Comparison of ENCODE assay signal across 22 mouse cellular contexts in the genomic region with DNA sequence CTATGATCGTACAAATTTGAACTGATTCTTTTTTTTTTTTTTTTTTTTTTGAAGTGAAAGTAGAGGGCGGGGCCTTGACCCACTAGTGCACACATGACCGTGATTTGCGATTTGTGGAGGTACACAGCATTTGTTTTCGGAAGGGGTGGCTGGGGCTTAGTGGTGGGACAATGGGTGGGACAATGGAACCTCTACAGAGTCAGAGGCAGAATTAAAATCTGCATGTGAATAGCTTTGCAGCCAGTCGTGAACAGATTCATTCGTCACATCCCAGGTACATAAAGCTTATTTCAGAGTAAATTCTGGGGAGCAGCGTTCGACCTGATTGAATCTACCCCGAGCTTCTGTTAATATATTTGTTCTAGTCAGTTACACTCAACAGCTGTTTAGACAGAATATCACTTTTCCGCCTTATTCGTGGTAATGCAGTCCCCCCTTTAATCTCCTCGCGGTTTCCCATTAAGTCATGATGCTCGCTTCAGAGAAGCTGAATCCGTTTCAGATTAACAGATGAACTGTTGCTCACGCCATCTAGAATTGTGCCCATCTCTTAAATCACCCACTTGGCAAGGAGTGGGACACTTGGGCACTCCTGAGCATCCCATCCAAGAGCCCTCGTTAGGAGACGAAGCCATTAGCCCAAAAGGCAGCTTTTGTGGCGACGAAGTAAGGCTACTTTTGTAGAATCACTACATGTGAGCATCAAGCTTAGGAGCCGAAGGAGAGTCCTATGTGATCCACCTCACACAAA.
DNase-seq lines count a peak whose midpoint lies in the region; ATAC-seq and TF ChIP-seq lines count a peak whose summit lies in the region.
"Had no signal": no experiment of that assay in that cellular context is flagged by ENCODE, and none has a peak within 500 bp of the region (broad histone marks: within the 10 kb centered on the region; RNA-seq: fewer than 3 reads in every experiment).

No protein-coding gene starts in this region.

- DNase-seq in embryo, embryonic 11 days, result peak; percentile 26
- no peak for DNase-seq in embryo, embryonic 10 days (ENCODE audit: low spot score)
- peak; percentile 85 for DNase-seq in midbrain, embryonic 11.5 days (ENCODE audit: low spot score, missing footprints)
- no peak for DNase-seq in midbrain, embryonic 10.5 days (ENCODE audit: low spot score)
- DNase-seq in ZHBTc4 (ENCODE audit: low read depth, low spot score), result peak; percentile 18
- no peak for DNase-seq in heart, adult 2 months
- DNase-seq in left cerebral cortex, adult 11 months (ENCODE audit: low spot score), result no peak
- DNase-seq: adrenal gland, adult 2 months; cerebellum, adult 18-20 months; cerebellum, postnatal 25 days; gastrocnemius, adult 2 months; kidney, postnatal 25 days; lung, postnatal 4 days; right cerebral cortex, postnatal 25 days; spleen, adult 18-20 months; thymus, postnatal 25 days had no signal

- peaks cover 6% of the 10 kb centered on the region; the same call in 1 of the 2 replicates for H3K4me1 ChIP-seq in midbrain, embryonic 11.5 days (ENCODE audit: control insufficient read depth, insufficient read depth, low read length)
- peaks cover 10% of the 10 kb centered on the region for H3K4me1 ChIP-seq in midbrain, embryonic 10.5 days
- no peaks in the 10 kb centered on the region for H3K4me1 ChIP-seq in neural tube, embryonic 15.5 days
- H3K4me1 ChIP-seq in heart, adult 2 months (ENCODE audit: control insufficient read depth, insufficient read depth, low read length), result peaks cover 2% of the 10 kb centered on the region; the same call in 1 of the 2 replicates
- H3K4me1 ChIP-seq: hindbrain, embryonic 15.5 days had no signal

- peak; percentile 48; the same call in 1 of the 2 replicates for ATAC-seq in midbrain, embryonic 11.5 days (ENCODE audit: low FRiP score)
- ATAC-seq in neural tube, embryonic 15.5 days (ENCODE audit: low FRiP score), result no peak
- ATAC-seq: intestine, postnatal 0 days; midbrain, embryonic 13.5 days had no signal

- H3K4me3 ChIP-seq in midbrain, embryonic 11.5 days (ENCODE audit: low read depth, low read length), result no peak overlapping the region
- no peak overlapping the region for H3K4me3 ChIP-seq in midbrain, embryonic 10.5 days
- no peak overlapping the region for H3K4me3 ChIP-seq in neural tube, embryonic 15.5 days (replicated peaks)
- H3K4me3 ChIP-seq in heart, adult 2 months, result no peak overlapping the region
- H3K4me3 ChIP-seq: gastrocnemius, adult 2 months; heart, embryonic 10.5 days; hindbrain, embryonic 15.5 days; layer of hippocampus, adult 2 months; midbrain, embryonic 13.5 days had no signal

- WGBS in midbrain, embryonic 11.5 days, result 58% methylated on average over 22 of the region's 22 CpGs
- 69% methylated on average over 22 of the region's 22 CpGs for WGBS in midbrain, embryonic 10.5 days
- 30% methylated on average over 22 of the region's 22 CpGs for WGBS in neural tube, embryonic 15.5 days
- 93% methylated on average over 22 of the region's 22 CpGs for WGBS in heart, adult 2 months

- H3K9ac ChIP-seq in midbrain, embryonic 11.5 days (ENCODE audit: low read length), result no peak overlapping the region
- no peak overlapping the region for H3K9ac ChIP-seq in neural tube, embryonic 15.5 days (replicated peaks)
- no peak overlapping the region for H3K9ac ChIP-seq in heart, adult 2 months (ENCODE audit: low read depth, low read length)
- H3K9ac ChIP-seq: hindbrain, embryonic 15.5 days; midbrain, embryonic 13.5 days had no signal

- intact Hi-C loops in heart, adult 2 months (cut with DNase I), result no loop called here

- no peaks in the 10 kb centered on the region for H3K27me3 ChIP-seq in midbrain, embryonic 11.5 days (ENCODE audit: control insufficient read depth, insufficient read depth, low read length)
- H3K27me3 ChIP-seq in midbrain, embryonic 10.5 days (ENCODE audit: low read depth, poor library complexity, severe bottlenecking), result no peaks in the 10 kb centered on the region
- H3K27me3 ChIP-seq in neural tube, embryonic 15.5 days (replicated peaks), result no peaks in the 10 kb centered on the region
- 0 out of 2 replicates have a peak, but pooled peaks cover 1% of the 10 kb centered on the region for H3K27me3 ChIP-seq in heart, adult 2 months (ENCODE audit: control insufficient read depth, insufficient read depth, low read length)
- H3K27me3 ChIP-seq: hindbrain, embryonic 15.5 days; midbrain, embryonic 13.5 days had no signal

- TF ChIP-seq CTCF in heart, adult 2 months (IDR thresholded peaks at IDR 0.05), result no peak

- no peaks in the 10 kb centered on the region for H3K36me3 ChIP-seq in midbrain, embryonic 11.5 days (ENCODE audit: control insufficient read depth, insufficient read depth, low read length)
- H3K36me3 ChIP-seq in midbrain, embryonic 10.5 days, result no peaks in the 10 kb centered on the region
- H3K36me3 ChIP-seq in neural tube, embryonic 15.5 days, result no peaks in the 10 kb centered on the region
- no peaks in the 10 kb centered on the region for H3K36me3 ChIP-seq in heart, adult 2 months (ENCODE audit: control insufficient read depth, insufficient read depth, low read length)
- H3K36me3 ChIP-seq: heart, embryonic 10.5 days; hindbrain, embryonic 15.5 days; midbrain, embryonic 13.5 days had no signal

- 0 out of 2 replicates have a peak, but pooled peaks cover 2% of the 10 kb centered on the region for H3K9me3 ChIP-seq in midbrain, embryonic 11.5 days (ENCODE audit: control insufficient read depth, low read length)
- no peaks in the 10 kb centered on the region; the same call in 1 of the 2 replicates for H3K9me3 ChIP-seq in midbrain, embryonic 10.5 days (replicated peaks)
- no peaks in the 10 kb centered on the region for H3K9me3 ChIP-seq in neural tube, embryonic 15.5 days (replicated peaks)
- H3K9me3 ChIP-seq: heart, embryonic 10.5 days; hindbrain, embryonic 15.5 days; midbrain, embryonic 13.5 days had no signal

- H3K79me2 ChIP-seq in heart, adult 2 months (replicated peaks; ENCODE audit: control insufficient read depth, insufficient read depth, low read length), result no peaks in the 10 kb centered on the region

- no peak overlapping the region for H3K4me2 ChIP-seq in midbrain, embryonic 11.5 days
- peak overlapping the region; percentile 14 for H3K4me2 ChIP-seq in neural tube, embryonic 15.5 days
- H3K4me2 ChIP-seq: hindbrain, embryonic 15.5 days; midbrain, embryonic 13.5 days had no signal

- H3K27ac ChIP-seq in midbrain, embryonic 11.5 days (ENCODE audit: low read depth, low read length), result no peak overlapping the region
- no peak overlapping the region for H3K27ac ChIP-seq in midbrain, embryonic 10.5 days (replicated peaks)
- no peak overlapping the region for H3K27ac ChIP-seq in neural tube, embryonic 15.5 days (replicated peaks)
- no peak overlapping the region for H3K27ac ChIP-seq in heart, adult 2 months
- H3K27ac ChIP-seq: gastrocnemius, adult 2 months; heart, embryonic 10.5 days; hindbrain, embryonic 15.5 days; layer of hippocampus, adult 2 months; midbrain, embryonic 13.5 days had no signal

- TF ChIP-seq EP300 in heart, adult 2 months (IDR thresholded peaks at IDR 0.05; ENCODE audit: insufficient read depth, low read depth, low read length), result no peak

- TF ChIP-seq POLR2A in heart, adult 2 months (IDR thresholded peaks at IDR 0.05; ENCODE audit: insufficient read depth, low read depth, low read length), result no peak

Comparison
In these comparisons a context has a peak if more than half of its experiments do, and no peak if none do; other contexts are left out.
1. DNase-seq: peak in embryo, embryonic 11 days (single experiment), midbrain, embryonic 11.5 days (single experiment) and ZHBTc4 (single experiment); none in embryo, embryonic 10 days (single experiment), midbrain, embryonic 10.5 days (single experiment), heart, adult 2 months (0 of 2) and left cerebral cortex, adult 11 months (single experiment).